Mouse (Mus musculus) mature B cell (primary cell): ENCODE data around the gene Tes.
"Not testable (repeated sequence)": the region's sequence is repeated elsewhere in the genome, so short reads cannot be mapped to it uniquely, and the experiment has no call there.

Source experiments
- in situ Hi-C: fragments of 300-500 bp; cut with MboI; formaldehyde crosslinking; loops from 2 replicates; pipeline ENCODE4 v1.14.3; 2019

Gene Tes

GRCm38 (mm10) chr6:17064936-17065790 is at the start of gene Tes:
Gene Tes (plus strand): TSS chr6:17065149.
- in situ Hi-C loops, result no loop called here

- in situ Hi-C loops, result loop anchor here (10.0 kb wide), 1 partner anchor 329 kb away; no protein-coding TSS in a partner anchor
These were observed 39.1 kb upstream of the Tes start for GRCm38 (mm10) chr6:17025886-17026285.

- in situ Hi-C loops, result loop anchor here (10.0 kb wide), 1 partner anchor 327 kb away; no protein-coding TSS in a partner anchor
These were observed 37.4 kb upstream of the Tes start for GRCm38 (mm10) chr6:17027572-17027971.

- in situ Hi-C loops, result loop anchor here (10.0 kb wide), 1 partner anchor 326 kb away; no protein-coding TSS in a partner anchor
These were observed 36.1 kb upstream of the Tes start for GRCm38 (mm10) chr6:17028809-17029208.

- in situ Hi-C loops, result no loop called here
These were observed 32.7 kb upstream of the Tes start for GRCm38 (mm10) chr6:17032231-17032728.

- in situ Hi-C loops, result no loop called here
These were observed 30.9 kb upstream of the Tes start for GRCm38 (mm10) chr6:17034095-17034494.

- in situ Hi-C loops, result no loop called here
These were observed 29.7 kb upstream of the Tes start for GRCm38 (mm10) chr6:17035228-17035627.

- in situ Hi-C loops, result no loop called here
These were observed 13.4 kb upstream of the Tes start for GRCm38 (mm10) chr6:17051432-17052025.

GRCm38 (mm10) chr6:17053028-17053660 is 11.8 kb upstream of the Tes start:
- in situ Hi-C loops, result no loop called here

- in situ Hi-C loops, result no loop called here
These were observed 10.2 kb upstream of the Tes start for GRCm38 (mm10) chr6:17054781-17055180.

- in situ Hi-C loops, result no loop called here
These were observed 9.3 kb upstream of the Tes start for GRCm38 (mm10) chr6:17055659-17056058.

GRCm38 (mm10) chr6:17059501-17059900 is 5.4 kb upstream of the Tes start:
- in situ Hi-C loops, result no loop called here

GRCm38 (mm10) chr6:17060154-17060553 is 4.8 kb upstream of the Tes start:
- in situ Hi-C loops, result no loop called here

- in situ Hi-C loops, result not testable (repeated sequence)
These were observed 3.1 kb upstream of the Tes start for GRCm38 (mm10) chr6:17061826-17062225.

- in situ Hi-C loops, result no loop called here
These were observed 2.6 kb upstream of the Tes start for GRCm38 (mm10) chr6:17062366-17062765.

- in situ Hi-C loops, result no loop called here
These were observed 831 bp downstream of the Tes start for GRCm38 (mm10) chr6:17065791-17066169.

GRCm38 (mm10) chr6:17066211-17066940 is 1.4 kb downstream of the Tes start:
- in situ Hi-C loops, result no loop called here

GRCm38 (mm10) chr6:17071899-17072298 is 7.0 kb downstream of the Tes start:
- in situ Hi-C loops, result no loop called here

- in situ Hi-C loops, result no loop called here
These were observed 7.4 kb downstream of the Tes start for GRCm38 (mm10) chr6:17072338-17072737.

- in situ Hi-C loops, result no loop called here
These were observed 8.0 kb downstream of the Tes start for GRCm38 (mm10) chr6:17072763-17073484.

GRCm38 (mm10) chr6:17077270-17077669 is 12.3 kb downstream of the Tes start:
- in situ Hi-C loops, result no loop called here
